Mouse (Mus musculus): ENCODE data around the gene Gjc1.

Gjc1 gene

DNA sequence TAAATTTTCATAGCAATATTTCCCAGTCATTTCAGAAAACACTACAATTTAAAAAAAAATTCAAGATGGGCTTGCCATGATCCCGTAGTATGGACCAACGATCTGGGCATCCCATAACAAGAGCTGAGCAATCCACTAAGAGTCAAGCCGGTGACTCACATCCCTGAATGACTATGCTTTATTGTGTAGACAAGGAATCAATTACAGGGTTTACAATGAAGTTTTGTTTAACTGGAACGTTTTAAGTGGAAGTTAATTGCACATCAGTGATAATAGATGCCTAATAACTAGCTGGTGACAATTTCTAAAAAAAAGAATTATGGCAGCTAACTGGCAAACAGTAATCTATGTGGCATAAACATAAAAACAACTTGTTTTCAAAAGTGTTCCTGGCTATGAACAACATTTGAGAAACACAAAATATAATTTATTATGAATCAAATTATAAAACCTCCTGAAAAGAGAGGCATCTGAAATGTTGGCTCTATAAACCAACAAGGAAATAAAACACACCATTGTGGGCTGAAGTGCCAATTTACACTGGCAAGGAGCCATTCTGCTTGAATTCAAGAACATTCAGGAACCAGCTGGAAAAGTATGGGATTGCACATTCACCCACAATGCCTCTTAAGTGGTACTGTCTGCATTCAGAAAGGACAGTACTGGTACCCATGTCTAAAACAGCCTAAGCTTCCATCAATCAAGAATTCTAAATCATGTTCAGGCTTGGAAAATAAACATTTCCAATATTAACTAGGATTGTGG, 8.6 kb downstream of the Gjc1 start:
- DNase-seq: no peak

GRCm38 (mm10) chr11:102808246-102808645, 11.3 kb downstream of the Gjc1 start:
- DNase-seq: no peak

DNA sequence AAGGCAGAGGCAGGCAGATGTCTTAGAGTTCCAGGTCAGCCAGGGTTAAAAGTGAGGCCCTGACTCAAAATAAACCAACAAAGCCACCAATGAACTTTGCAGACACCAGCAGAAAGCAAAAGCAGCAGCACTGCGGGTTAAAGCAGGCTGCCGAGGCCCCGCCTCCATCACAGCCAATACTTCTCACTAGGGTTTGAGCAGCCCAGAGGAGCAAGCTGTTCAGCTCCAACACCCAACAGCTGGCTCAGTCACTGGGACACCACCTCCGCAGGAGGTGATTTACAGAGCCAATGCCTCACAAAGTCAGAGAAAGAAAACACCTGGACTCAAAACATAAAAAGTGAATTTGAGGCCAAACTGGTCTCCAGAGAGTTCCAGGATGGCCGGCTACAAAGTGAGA, 16.0 kb downstream of the Gjc1 start:
- DNase-seq: no peak

GRCm38 (mm10) chr11:102794157-102794556, 25.3 kb downstream of the Gjc1 start:
- no peak for DNase-seq

- DNase-seq: no peak
Observed at GRCm38 (mm10) chr11:102791682-102792445, 27.6 kb downstream of the Gjc1 start.

DNA sequence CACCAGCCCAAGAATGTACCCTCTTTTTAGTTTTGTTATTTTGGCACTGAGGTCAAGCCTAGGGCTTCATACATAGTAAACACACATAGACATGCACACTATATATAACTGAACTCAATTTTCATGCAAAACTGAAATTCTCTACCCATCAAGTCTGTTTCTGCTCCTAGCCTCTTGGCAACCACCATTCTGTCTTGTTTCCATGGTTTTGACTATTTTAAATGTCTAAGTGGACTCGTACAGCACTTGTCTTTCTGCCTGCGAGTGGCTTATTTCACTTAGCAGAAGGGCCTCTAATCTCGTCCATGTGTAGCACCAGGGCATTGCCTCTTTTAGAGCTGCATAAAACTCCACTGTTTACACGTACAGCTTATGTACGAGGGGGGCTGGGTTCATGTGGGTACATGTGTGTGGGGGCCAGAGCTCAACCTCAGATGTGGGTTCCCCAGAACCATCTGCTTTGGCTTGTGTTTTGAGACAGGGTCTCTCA, 31.8 kb downstream of the Gjc1 start:
- DNase-seq: no peak

- DNase-seq: peak; percentile 8
Observed at GRCm38 (mm10) chr11:102783443-102783842, 36.1 kb downstream of the Gjc1 start.

DNA sequence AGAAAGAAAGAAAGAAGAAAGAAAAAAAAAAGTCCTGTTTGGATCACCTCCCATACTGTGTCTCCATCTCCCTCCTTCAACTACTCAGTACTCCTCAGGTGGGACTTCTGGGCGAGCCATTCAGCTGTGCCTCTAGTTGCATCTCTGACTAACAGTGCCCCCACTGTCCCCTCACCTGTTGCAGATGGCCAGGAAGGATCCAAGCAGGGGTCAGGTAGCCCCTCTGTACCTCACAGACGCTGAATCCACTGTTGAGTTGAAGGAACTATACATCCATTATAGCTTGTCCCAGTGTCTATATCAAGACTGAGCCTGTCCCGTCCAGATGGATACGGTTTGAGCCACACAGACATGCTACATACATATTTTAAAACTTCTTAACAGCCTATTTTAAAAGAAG, 38.0 kb downstream of the Gjc1 start:
- DNase-seq: peak; percentile 27

DNA sequence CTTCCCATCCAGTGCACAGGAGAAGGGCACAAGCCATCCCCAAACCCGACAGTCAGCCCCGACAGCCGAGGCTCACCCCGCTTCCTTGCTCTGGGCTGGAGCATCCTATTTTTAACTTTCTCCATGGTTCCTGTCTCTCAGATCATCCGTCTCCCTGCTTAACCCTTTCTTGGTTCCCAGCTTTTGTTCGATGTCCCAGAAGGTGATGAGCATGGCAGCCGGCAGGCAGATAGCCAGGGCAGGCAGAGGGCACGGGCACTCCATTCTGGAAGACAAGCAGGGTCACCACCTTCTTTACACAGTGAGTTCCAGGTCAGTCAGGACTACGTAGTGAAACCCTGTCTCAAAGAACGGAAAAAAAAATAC, 38.5 kb downstream of the Gjc1 start:
- DNase-seq: peak; percentile 35

DNA sequence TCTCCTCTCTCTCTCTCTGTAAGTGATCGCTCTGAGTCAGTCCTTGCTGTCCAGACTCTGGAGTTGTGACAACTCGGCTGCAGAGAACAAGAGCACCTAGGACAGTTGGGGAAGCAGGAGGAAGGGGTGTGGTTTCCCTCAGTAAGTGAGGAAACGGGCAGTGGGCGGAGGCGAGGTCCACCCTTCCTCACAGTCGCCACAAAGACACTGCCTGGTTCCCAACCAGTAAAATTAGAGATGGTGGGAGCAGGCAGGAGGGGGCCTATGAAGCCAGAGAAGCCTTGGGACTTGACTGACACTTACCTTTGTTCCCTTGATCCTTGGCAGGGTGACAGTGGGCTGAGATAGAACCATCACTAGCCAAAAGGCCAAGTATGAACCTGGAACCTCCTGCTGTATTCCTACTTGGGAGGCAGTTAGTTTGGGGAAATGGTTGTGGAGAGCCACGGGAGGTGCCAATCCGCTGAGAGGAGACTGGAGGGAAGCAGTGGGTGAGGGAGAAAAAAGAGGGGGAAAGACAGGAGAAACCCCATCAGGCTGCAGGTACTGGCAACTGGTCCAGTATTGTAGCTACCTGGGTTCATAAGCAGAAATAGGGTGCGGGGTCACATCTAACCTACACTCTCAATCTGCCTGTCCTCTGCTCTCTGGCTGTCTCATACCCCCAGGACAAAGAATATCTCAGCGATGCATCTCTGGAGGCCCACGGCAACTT, 39.1 kb downstream of the Gjc1 start:
- peak; percentile 48 for DNase-seq

GRCm38 (mm10) chr11:102779824-102780223, 39.7 kb downstream of the Gjc1 start:
- DNase-seq: peak; percentile 42

DNA sequence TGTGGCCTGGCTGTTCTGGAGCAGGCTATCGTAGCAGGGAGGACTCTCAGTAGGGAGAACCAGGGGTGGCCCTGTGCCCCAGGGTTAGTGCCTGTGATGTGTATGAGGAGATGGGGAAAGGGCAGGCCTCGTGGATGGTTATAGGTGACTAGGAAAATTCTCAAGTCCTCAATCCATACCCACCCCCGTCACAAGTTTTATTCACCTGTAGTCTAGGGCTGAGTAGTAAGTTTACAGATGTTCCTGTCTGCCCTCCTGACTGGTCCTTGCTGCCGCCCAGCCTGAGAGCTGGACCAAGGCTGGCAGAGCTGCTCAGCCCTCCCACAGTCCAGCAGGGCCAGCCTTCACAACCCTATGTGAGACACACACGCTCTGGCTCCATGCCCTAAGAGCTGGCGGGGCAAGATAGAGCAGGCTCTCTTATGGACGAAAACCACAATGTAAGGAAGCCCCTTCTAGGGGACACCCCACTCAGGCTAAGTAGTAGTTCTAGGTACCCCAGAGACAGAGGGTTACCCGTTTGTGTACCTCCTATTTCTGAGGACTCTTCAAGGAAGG, 40.3 kb downstream of the Gjc1 start:
- DNase-seq: peak; percentile 55

DNA sequence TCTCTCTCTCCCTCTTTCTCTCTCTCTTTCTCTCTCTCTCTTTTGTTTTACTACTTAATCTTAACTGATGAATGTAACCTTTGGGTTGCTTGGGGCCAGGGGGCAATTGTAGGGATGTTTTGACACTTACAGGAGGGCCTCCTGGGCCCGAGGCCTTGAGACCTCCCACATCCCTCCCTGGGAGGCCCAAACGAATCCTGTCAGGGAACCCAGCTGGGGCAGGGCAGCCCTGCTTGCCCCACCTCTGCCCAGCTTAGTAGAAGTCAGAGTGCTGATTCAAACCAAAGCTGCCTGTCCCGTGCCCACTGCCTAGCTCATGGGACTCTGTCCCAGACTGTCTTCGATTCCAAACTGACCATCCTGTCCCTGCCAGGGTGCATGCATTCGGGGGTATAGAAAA, 40.9 kb downstream of the Gjc1 start:
- no peak for DNase-seq

DNA sequence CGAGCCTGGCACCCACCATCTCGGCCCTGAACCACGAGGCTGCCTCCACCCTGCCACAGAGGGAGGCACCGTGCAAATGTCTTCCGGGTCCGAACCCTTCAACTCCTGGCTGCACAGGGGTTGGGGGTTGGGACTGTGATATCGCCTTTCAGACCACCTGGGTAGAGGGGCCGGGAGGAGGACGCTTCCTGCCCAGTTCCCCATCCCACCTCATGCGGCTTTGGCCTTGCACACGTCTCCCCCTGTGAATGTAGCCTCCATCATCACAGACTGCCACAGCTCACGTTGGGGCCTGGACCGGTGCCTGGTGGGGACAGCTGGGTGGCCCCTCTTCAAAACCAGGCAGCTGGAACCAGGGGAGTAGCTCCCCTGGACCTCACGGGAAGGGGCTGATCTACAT, 41.3 kb downstream of the Gjc1 start:
- peak; percentile 42 for DNase-seq

DNA sequence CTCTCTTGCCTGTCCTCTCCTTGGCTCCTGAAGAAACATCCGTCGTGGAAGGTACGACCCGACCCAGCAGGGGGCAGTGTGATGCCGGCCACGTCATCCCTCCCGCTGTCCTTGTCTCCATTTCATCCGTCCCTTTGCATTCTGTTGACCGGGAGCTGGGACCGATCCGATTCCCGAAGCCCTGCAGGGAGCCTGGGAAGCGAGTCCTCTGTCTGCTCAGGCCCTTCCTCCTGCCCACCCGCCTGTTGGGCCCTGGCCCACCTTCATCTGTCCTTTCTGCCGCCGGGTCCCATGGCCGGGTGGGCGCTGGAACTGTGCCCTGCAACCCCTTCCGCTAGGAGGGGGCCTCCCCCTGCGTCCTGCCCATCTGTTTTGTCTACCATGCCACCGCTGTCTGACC, 41.9 kb downstream of the Gjc1 start:
- DNase-seq: peak; percentile 71

GRCm38 (mm10) chr11:102774621-102775141, 44.8 kb downstream of the Gjc1 start:
- DNase-seq: peak; percentile 90

- peak; percentile 92 for DNase-seq
Observed at GRCm38 (mm10) chr11:102773713-102774611, 45.5 kb downstream of the Gjc1 start.

DNA sequence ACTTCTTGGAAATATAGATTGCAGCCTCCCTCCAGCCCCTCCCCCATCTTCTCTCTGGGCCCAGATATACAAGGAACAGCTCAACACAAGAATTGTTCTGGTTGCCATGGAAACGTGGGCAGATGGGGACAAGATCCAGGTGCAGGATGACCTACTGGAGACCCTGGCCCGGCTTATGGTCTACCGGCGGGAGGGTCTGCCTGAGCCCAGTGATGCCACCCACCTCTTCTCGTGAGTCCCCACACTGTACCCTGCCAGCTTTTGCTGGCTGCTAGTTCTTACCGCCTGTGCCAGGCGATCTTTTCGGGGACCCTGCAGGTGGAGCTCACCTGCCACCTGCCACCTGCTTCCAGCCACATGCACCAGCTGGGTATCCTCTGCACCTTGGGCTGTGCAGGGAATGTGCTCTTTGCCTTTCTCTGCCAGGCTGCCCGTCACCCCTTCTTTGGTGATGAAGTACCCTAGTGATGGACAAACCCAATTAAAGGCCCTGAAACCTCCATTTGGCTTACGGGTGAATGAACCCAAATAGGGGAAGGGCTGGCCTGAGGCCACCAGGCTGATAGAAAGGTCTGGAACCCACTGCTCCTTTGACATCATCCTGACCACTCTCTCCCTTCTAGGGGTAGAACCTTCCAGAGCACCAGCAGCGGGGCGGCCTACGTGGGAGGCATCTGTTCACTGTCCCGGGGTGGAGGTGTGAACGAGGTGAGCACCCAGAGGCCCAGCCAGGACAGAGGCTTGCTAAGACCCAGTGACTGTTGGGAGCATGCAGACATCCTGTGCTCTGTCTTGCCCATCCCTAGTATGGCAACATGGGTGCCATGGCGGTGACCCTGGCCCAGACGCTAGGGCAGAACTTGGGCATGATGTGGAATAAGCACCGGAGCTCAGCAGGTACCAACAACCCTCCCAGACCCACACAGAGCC, 46.5 kb downstream of the Gjc1 start:
- peak; percentile 64 for DNase-seq

DNA sequence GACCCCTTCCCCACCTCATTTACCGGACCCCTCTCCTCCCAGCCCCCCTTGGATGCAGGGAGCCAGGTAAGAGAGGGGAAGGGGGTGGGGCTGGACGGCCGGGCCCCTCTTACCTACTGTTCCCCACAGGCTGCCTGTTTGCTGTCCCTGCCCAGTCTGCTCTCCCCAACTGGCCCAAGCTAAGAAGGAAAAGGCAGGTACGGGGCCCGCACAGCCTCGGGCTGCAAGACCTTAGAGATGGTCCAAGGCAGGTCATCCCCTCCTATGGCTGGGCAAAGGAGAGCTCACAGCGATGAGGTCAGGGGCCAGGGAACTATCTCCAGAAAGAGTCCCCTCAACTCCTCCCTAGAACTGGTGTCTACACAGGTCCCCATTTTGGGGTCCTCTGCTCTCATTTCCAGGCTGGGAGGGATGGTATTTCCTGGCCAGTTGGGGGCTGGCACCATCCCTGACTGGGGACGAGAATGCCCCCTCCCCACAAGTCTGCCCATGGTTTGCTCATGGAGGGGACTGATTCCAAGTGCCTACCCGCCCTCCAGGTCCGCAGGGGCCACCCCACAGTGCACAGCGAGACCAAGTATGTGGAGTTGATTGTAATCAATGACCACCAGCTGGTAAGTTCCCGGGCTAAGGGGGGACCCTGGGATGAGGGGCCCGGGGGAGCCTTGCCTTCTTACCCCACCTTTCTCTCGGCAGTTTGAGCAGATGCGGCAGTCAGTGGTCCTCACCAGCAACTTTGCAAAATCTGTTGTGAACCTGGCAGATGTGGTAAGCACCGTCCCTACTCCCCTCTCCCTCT, 47.4 kb downstream of the Gjc1 start:
- peak; percentile 68 for DNase-seq

All from cerebellum, adult 9-10 months (tissue).